Mouse (Mus musculus) Muller cell, postnatal 12 days (primary cell): ENCODE results near the gene Krtap5-4.
"Not testable (repeated sequence)": the region's sequence is repeated elsewhere in the genome, so short reads cannot be mapped to it uniquely, and the experiment has no call there.

Source experiments
- DNase-seq: peaks from one replicate; pipeline ENCODE4 v3.0.0-alpha.2; 2015; ENCODE audit errors: inconsistent ontology term

The Krtap5-4 gene

GRCm38 (mm10) chr7:142321637-142322306, 18.4 kb downstream of the Krtap5-4 start:
- DNase-seq, result not testable (repeated sequence)

DNA sequence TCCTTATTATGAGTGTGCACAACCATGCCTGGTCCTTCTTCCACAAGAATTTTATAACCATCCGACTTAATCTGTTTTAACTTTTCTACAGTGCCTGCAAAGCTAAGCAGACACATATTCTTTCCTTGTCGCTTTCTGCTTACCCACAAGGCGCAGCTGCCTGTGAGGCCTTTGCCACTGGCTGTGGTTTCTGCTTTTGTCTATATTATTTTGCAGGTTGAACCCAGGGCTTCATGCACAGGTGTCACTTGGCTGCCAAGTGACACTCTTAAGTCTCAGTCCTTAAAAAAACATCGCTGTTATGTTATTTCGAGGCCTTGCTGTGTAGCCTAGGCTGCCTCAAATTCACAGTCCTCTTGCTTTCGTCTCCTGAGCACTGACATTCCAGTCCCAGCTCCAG, 19.3 kb downstream of the Krtap5-4 start:
- DNase-seq, result no peak

DNA sequence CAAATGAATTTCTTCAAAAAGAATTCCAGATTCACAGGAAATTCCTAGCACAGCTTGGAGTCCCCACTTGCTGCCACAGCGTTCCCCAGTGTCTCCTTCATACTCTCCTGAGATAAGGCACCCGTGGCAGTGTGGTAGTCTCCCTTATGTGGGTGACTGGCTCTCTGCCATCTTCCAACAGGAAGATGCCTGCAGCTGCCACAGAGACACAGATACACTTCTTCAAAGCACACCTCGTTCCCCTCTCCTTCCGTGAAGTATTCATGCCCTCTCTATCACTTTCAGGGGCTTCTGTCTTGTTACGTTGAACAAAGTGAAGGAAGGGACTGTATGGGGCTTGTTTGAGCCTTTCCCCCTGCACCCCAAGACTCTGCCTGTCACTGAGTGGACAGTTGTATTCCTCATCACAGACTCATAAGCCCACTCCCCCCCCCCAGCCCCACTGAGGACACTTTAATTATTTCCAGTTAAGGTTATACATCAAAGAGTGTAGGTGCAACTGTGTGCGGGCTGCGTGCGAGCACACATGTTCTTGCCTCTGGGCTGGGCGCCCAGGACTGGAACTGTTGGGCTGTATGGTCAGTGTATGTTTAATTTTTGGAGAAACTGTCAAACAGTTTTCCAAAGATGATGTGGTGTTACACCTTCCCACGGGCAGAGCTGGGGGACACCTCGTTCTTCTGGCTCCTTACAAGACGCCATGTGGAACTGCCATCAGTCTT, 20.2 kb downstream of the Krtap5-4 start:
- DNase-seq, result no peak

DNA sequence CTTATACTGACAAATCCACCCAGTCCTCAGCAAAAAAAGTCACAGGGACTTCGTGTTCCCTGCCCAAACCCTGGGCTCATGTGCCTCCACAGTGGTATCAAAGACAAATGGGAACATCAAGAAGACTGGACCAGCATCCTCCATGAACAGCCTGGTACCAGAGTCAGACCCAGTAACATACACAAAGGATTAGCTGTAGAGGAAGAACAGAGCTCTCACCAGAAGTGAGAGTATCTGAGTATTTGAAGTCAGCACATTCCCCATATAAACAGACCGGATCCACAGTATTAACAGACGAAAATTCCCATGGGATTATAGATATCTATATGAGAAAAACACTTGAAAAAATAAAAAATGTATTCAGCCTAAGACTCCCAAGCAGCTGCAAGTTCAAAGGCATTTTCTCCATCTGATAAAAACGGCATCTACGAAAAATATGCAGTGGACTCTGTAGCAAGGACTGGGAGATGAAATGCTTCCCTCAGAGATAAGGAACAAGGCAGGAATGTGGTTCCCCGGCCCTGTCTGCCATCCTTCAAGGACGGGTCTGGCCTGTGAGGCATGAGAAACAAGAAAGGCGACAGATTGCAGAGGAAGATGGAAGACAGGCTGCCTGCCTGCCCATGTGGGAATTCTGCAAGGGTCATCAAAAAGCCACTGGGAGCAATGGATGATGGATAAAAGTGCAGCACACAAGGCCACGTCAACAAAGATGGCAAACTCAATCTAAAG, 23.5 kb downstream of the Krtap5-4 start:
- no peak for DNase-seq

DNA sequence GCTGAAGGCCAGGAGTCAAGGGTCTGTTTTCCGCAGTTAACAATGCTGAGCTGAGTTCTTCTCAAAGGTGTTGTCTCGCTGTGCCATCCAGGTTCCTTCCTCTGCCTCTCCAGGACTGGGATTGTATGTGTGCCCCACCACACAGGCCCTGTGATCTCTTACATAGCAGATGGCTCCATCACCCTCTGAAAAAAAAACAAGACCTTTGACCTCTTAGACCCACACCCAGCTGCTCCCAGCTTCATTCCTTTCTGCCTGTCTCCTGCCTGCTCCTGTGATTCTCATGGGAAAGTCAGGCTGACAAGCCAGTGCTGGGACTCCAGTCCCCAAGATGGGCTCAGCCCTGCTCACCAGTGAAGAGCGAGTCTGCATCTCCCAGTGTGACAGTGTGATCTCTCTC, 25.2 kb downstream of the Krtap5-4 start:
- DNase-seq, result no peak

DNA sequence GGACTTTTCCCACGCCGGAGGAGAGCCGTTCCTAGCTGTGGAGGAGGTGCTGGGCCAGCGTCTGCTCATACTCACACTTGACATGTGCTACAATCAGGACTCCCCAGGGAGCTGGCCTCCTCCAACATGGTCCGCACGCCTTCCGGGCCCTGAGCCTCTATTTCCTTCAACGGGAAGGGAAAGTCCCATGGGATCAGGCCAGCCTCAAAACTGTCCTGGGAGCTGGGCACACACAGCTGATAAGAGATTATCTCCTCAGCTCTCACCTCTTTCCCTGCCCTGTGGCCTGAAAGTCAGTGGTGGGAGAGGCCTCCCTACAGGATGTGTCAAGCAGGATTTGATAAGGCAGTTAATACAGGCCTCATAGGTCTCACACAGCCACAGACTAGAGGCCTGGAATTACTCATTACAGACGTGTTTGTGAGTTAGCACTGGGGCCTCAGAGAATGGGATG, 26.9 kb downstream of the Krtap5-4 start:
- DNase-seq, result no peak

GRCm38 (mm10) chr7:142331281-142331680, 27.9 kb downstream of the Krtap5-4 start:
- DNase-seq, result no peak

DNA sequence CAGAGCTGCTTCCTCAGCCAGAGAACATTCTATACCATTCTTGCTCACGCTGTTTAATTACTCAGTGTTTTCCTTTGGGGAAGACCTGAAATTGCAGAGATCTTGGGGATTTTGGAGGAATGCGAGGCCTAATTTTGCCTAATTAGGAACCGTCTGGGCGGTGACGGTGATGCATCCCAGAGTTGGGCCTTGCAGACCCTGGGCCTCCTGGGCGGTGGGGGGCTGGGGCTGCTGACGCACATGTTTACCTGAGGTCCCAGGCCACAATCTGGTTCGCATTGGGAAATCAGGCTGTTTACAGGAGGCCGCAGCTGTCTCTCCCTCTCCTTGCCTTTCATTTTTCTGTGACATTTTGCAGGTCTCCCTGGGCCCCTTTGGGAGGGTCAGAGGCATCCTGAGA, 29.4 kb downstream of the Krtap5-4 start:
- DNase-seq, result not testable (repeated sequence)

DNA sequence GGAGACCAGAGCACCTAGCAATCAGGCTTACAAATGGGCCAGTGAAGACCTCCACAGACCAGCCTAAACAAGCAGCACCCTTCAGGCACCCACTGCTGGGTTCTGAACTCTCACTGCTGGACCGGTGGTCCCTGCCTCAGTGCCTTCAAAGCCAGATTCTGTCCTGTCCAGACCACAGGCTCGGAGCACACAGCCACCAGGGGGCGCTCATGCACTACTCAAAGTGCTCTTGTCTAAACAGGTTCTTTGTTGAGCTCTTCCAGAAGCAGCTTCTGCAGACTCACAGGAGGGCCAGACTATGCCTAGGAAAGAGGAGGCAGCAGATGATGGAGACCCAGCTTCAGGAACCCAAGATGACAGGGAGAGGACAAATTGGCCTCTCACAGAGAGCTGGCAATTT, 30.9 kb downstream of the Krtap5-4 start:
- DNase-seq, result peak; percentile 88

DNA sequence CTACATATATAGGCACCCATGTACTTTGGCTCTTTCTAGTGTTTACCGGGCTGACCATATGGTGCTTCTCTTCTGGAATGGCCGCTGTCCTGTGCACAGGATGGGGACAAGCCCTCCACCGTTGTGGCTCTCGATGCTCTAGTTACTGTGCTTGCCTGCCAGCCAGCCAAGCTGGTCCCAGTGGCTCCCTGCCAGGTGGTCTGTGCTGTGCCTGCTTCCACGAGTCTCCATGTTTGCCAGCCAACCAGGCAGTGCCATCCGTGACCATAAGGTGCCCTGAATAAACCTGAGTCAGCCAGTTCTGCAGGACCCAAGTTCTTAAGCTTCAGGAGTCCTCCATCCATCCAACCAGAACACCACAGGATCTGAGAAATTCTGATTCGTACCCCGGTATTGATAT, 31.8 kb downstream of the Krtap5-4 start:
- no peak for DNase-seq

GRCm38 (mm10) chr7:142340269-142340970, 37.1 kb downstream of the Krtap5-4 start:
- DNase-seq, result no peak

- DNase-seq, result no peak
Measured at GRCm38 (mm10) chr7:142341564-142342246, 38.4 kb downstream of the Krtap5-4 start.

DNA sequence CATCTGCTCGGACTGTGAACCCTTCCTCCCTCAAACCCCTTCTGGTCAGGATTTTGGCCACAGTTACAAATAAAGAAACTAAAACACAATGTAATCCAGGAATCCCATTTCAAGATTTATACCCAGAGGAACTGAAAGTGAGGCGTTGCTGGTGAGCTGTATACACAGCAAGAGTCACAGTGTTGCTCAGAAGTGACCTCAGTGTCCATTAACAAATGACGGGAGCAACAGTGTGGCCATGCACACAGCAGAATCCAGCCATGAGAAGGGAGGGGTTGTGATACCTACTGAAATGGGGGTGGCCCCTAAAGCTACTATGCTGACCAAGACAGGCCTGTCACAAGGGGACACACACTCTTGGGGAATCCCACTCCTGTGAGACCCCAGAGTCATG, 38.9 kb downstream of the Krtap5-4 start:
- DNase-seq, result no peak

DNA sequence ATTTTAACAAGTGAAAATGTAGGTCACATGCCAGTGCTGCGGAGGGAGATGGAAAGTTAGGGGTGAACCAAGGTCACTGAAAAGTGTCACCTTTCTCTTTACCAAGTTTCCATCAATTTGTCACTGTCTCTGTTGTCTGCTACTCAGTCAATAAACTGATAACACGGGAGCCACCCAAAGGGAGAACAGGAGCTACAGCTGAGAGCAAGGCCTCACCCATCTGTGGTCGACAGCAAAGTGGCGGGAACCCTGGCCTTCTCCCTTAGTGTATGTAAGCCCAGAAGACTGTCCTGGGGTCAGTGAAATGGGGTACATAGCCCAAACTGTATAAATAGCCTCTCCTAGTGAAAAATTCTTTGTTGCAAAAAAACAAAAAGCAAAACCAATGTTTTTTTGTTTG, 44.2 kb downstream of the Krtap5-4 start:
- DNase-seq, result no peak

DNA sequence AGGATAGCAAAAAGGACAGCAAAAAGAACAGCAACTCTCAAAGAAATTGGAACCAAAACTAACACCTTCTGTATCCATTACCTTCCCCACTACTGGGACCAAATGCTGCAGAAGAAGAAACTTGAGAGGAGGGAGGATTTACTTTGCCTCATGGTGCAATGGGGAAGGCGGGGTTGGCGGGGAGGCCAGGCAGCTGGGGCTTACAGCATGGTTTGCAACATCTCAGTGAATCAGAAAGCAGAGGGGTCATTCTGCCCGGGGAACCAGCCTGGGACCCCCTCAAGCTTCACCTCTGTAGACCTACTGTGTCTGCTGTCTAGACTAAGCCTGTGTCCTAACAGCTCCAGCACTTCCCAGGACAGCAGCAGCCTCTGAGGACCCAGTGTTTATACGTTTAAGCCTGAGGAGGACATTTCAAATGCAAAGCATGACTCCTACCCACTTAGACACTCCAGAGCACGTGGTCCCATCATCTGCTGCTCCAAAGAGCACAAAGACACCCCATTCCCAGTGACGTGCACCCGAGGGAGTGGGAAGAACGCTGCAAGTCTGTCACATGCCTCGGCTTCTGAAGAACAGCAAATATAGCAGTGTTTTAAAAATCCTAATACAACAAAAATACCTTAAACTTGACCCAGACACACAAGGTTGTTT, 46.1 kb downstream of the Krtap5-4 start:
- DNase-seq, result peak; percentile 29

DNA sequence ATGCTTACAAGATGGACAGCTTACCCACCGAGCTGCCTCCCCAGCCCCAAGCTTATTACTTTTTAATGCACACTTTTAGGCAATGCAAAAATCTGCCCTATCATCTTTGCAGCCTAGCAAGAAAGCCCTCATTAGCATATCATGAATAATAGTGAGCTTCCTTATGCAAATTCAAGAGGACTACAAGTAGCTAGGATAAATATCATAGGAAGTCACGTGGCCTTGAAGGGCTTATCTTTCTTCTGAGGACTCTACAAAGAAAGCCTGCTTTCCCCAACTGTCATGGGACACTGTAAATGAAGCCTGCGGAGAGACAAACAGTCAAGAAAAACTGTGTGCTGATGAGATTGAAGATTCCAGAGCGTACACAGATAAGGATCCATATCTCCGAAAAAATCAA, 48.2 kb downstream of the Krtap5-4 start:
- no peak for DNase-seq

DNA sequence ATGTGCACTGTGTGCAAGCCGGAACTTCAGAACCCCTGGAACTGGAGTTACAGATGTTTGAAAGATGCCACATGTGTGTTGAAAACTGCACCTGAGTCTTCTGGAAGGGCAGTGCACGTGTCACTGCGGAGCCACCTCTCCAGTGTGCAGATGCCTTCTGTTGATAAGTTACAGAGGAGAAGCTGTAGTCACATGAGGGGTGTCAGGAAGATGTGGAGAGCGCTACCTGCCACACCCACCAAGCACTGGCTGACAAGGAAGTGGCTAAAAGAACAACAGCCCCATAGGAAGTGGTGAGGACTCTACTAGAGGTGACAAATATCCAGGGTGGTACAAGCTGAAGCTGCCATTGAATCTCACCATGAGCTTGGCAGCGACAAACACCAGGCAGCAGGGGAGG, 50.5 kb downstream of the Krtap5-4 start:
- DNase-seq, result no peak
